Mouse (Mus musculus) layer of hippocampus, adult 2 months (tissue): ENCODE results near the gene Rnf150. TPM values are rescaled to one million over a fixed set of nuclear protein-coding genes. Genes with fewer than 3 reads are reported as not detected.

ENCODE experiments used
- DNase-seq, 2 experiments: peaks; one replicate each; pipeline ENCODE4 v3.0.0; 2022; ENCODE audit warnings: low spot score in 2 of 2
- H3K27ac ChIP-seq: fragments of 200-600 bp; 2 replicates; pipeline ENCODE4 v1.8.1; 2022
- H3K4me3 ChIP-seq: fragments of 200-600 bp; 2 replicates; pipeline ENCODE4 v1.8.1; 2022; ENCODE audit warnings: mild to moderate bottlenecking
- CTCF ChIP-seq: fragments of 200-600 bp; conservative IDR thresholded peaks from 2 replicates; pipeline ENCODE4 v1.8.1; 2022; ENCODE audit warnings: antibody characterized with exemption, mild to moderate bottlenecking, moderate library complexity
- total RNA-seq, 2 experiments: library from RNA; stranded (reverse); gene quantifications; 2 replicates each; pipeline ENCODE4 v1.2.3; 2021

Gene Rnf150
- total RNA-seq, 2 experiments from 2014 or later = 49.7 to 50.7 TPM

- TF ChIP-seq CTCF = no peak
- H3K27ac ChIP-seq = no peak overlapping the region
- no peak for DNase-seq
- H3K4me3 ChIP-seq = no peak overlapping the region
Measured at GRCm38 (mm10) chr8:83058951-83059350, 195.8 kb downstream of the Rnf150 start.

GRCm38 (mm10) chr8:83060076-83060475, 196.9 kb downstream of the Rnf150 start:
- Histone ChIP-seq H3K4me3 (no peak overlapping the region), H3K27ac (no peak overlapping the region)
- TF ChIP-seq CTCF = no peak
- no peak for DNase-seq

GRCm38 (mm10) chr8:83061257-83061656, 198.1 kb downstream of the Rnf150 start:
- Histone ChIP-seq H3K4me3 (no peak overlapping the region), H3K27ac (no peak overlapping the region)

GRCm38 (mm10) chr8:83061873-83062272, 198.7 kb downstream of the Rnf150 start:
- no peak overlapping the region for H3K4me3 ChIP-seq
- TF ChIP-seq CTCF = no peak
- H3K27ac ChIP-seq = no peak overlapping the region
- no peak for DNase-seq

More at GRCm38 (mm10) chr8:83061257-83061656, 198.1 kb downstream of the Rnf150 start:
- TF ChIP-seq CTCF = no peak
- DNase-seq = no peak

DNA sequence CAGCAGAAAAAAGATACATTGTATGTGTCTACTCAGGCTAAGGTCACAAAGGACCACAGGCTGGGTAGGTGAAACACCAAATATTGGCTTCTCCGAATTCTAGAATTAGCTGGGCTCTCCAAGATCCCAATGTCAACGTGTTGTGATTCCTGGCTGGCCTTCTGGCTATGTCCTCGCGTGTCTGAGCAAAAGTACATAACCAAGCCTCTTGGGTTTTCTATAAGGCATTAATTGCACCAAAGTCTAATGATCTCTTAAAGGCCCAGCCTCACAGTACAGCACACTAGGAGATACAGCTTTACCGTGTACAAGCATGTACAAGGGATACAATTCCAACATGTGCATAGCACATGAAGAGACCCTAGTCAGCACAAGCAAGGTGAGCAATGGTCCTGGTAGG, 199.1 kb downstream of the Rnf150 start:
- no peak for TF ChIP-seq CTCF
- no peak for DNase-seq
- H3K27ac ChIP-seq = no peak overlapping the region
- no peak overlapping the region for H3K4me3 ChIP-seq

- Histone ChIP-seq H3K4me3 (no peak overlapping the region), H3K27ac (0 out of 2 replicates have a peak overlapping the region, but pooled peaks have one; percentile 3)
- no peak for TF ChIP-seq CTCF
- no peak for DNase-seq
Measured at GRCm38 (mm10) chr8:83064096-83064495, 200.9 kb downstream of the Rnf150 start.

DNA sequence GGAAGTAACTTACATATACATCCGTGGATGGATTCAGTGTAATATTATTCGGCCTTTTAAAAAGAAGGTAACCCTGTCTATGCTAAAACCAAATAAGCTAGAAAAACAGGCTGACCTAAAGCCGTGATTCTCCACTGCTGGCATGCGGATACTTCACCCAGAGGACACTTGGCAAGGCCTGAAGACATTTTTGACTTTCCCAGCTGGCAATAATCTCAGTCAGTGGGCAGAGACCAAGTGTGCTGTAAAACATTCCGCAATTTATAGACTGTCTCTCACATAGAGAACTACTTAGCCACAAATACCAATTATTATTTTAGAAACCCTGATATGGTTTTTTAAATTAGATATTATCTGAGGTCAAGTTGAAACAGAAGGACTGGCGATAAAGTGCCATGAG, 202.9 kb downstream of the Rnf150 start:
- no peak for DNase-seq
- Histone ChIP-seq H3K4me3 (no peak overlapping the region), H3K27ac (no peak overlapping the region)
- TF ChIP-seq CTCF = no peak

DNA sequence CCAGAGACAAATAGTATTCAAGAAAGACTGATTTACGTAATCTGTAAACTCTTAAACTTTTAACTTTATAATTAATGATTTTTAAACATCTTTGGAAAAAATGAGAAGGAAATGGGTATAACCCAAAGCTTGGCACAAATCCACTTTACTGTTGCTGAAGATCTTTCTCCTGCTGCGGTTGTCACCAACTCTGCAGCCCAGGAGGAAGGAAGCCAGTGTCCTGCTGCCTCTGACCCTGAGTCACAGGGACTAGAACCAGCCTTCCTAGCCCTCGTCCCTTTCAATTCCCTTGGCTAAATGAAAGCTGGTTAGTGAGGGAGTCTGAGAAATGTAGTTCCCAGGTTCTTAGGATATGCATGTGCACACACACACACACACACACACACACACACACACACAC, 203.7 kb downstream of the Rnf150 start:
- no peak for DNase-seq
- Histone ChIP-seq H3K4me3 (no peak overlapping the region), H3K27ac (no peak overlapping the region)
- TF ChIP-seq CTCF = no peak

DNA sequence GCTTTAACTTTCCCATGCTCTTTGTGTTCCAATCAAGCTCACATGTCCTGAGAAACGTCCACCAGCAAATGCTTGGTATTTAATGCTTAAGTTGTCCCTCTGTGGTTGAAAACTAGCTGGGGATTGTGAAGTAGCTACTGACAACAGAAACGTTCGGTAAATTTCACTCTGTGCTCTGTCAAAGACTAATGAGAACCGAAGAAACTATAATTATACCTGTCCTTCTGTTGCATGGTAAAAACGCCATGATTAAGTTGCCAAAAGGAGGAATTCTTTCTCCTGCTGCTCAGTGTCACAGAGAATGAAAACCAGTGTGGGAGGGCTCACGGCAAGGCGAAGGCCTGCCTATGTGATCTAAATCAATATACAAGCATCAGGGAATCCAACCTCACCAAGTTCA, 204.8 kb downstream of the Rnf150 start:
- TF ChIP-seq CTCF = no peak
- Histone ChIP-seq H3K27ac (no peak overlapping the region), H3K4me3 (no peak overlapping the region)
- DNase-seq = no peak

DNA sequence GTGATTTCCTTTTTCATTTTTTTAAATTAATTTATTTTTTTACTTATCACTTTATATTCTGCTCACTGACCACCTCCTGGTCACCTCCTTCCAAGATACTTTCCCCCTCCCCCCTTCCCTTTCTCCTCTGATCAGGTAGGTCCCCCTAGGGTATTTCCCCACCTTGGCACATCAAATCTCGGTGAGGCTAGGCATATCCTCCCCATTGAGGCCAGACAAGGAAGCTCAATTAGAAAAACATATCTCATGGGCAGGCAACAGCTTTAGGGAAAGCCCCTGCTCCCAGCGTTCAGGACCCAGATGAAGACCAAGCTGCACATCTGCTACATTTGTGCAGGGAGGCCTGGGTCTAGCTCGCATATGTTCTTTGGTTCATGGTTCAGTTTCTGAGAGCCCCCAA, 211.1 kb downstream of the Rnf150 start:
- no peak overlapping the region for H3K27ac ChIP-seq
- no peak for DNase-seq
- H3K4me3 ChIP-seq = no peak overlapping the region
- TF ChIP-seq CTCF = no peak

DNA sequence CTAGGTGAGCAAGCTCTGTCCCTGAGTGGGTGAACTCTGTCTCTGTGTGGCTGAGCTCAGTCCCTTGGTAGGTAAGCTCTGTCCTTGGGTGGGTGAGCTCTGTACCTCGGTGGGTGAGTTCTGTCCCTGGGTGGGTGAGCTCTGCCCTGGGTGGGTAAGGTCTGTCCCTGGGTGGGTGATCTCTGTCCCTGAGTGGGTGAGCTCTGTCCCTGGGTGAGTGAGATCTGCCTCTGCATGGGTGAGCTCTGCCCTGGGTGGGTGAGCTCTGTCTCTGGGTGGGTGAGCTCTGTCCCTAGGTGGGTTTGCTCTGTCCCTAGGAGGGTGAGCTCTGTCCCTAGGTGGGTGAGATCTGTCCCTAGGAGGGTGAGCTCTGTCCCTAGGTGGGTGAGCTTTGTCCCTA, 213.5 kb downstream of the Rnf150 start:
- Histone ChIP-seq H3K27ac (no peak overlapping the region), H3K4me3 (no peak overlapping the region)
- no peak for TF ChIP-seq CTCF
- DNase-seq = no peak

DNA sequence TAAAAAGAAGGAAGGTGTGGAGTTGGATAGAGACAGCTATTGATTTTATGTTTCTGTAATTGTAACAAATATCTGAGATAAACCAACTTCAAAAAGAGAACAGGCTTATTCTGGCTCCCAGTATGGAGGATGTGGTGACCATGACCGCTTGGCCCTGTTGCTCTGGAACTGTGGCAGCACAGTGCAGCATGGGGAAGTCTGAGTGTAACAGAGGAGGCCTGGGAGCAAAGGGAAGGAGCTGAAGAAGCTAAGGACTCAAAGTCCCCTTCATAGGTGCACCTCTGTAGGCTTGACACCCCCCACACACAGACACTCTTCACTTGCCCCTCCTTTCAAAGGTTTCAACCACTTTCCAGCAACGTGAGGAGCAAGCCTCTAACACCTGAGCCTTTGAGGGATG, 214.2 kb downstream of the Rnf150 start:
- no peak for DNase-seq
- TF ChIP-seq CTCF = no peak
- H3K4me3 ChIP-seq = no peak overlapping the region
- no peak overlapping the region for H3K27ac ChIP-seq

DNA sequence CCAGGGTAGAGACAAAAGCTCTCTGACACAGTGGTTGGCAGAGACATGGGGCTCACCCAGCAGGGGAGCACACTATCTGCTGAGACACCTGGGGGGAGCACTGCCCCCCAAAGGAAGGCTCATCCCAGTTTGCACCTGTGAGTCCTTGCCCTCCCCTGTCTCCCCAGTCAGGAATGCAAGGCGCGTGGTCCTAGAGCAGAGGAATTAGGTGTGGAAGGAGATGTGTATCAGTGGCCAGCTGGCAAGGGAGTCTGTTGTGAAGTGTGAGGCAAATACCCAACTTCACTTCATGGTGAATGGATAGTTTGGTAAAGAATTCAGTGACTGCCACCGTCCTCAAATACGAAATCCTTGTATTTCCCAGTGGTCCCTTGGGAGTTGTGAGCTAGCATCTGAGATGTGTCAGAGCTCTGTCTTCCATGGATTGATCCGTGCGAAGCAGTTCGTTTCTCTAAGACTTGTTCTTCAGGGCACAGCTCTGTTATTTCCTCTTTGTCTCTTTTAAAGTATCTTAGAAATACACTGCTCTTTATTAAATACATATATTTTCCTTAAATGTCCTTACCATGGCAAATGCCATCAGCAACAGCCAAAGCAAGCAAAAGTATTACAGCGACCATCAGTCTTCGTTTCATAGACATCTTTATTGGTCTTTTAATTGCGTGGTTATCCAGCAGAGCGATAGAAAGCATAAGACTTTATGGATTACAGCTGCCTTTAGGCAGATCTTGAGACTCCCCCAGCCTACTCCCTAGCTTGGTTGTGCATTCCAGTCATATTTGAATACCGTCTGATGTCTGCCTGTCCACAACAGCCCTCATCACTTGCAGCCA, 215.8 kb downstream of the Rnf150 start:
- H3K27ac ChIP-seq = no peak overlapping the region
- DNase-seq = no peak
- H3K4me3 ChIP-seq = no peak overlapping the region
- no peak for TF ChIP-seq CTCF

GRCm38 (mm10) chr8:83079534-83079844, 216.3 kb downstream of the Rnf150 start:
- no peak overlapping the region for H3K27ac ChIP-seq
- no peak for TF ChIP-seq CTCF
- no peak for DNase-seq
- H3K4me3 ChIP-seq = no peak overlapping the region
